Mouse (Mus musculus) heart, adult 2 months (tissue): ENCODE measurements around the gene Sohlh1. TPM values are rescaled to one million over a fixed set of nuclear protein-coding genes. Genes with fewer than 3 reads are reported as not detected.

Source experiments
- DNase-seq, 2 experiments: peaks; one replicate each; pipeline ENCODE4 v3.0.0; 2021
- H3K27ac ChIP-seq: fragments of 200-600 bp; 2 replicates; pipeline ENCODE4 v1.8.1; 2022
- H3K27me3 ChIP-seq: fragments of 200-500 bp; 2 replicates; pipeline ENCODE4 v1.6.1; 2012; ENCODE audit warnings: mild to moderate bottlenecking, low read length, inconsistent platforms, mixed read lengths; ENCODE audit not compliant: control insufficient read depth, insufficient read depth
- H3K36me3 ChIP-seq: fragments of 200-500 bp; 2 replicates; pipeline ENCODE4 v1.6.1; 2012; ENCODE audit warnings: low read length, inconsistent platforms; ENCODE audit not compliant: control insufficient read depth, insufficient read depth
- H3K4me1 ChIP-seq: fragments of 200-500 bp; 2 replicates; pipeline ENCODE4 v1.6.1; 2011; ENCODE audit warnings: low read length; ENCODE audit not compliant: control insufficient read depth, insufficient read depth
- H3K4me3 ChIP-seq: fragments of 200-600 bp; 2 replicates; pipeline ENCODE4 v1.8.1; 2022
- H3K79me2 ChIP-seq: fragments of 200-500 bp; replicated peaks from 2 replicates; pipeline ENCODE4 v1.6.1; 2012; ENCODE audit warnings: mild to moderate bottlenecking, inconsistent platforms, low read length, moderate library complexity, mixed read lengths; ENCODE audit not compliant: control insufficient read depth, insufficient read depth
- H3K9ac ChIP-seq: fragments of 200-500 bp; 2 replicates; pipeline ENCODE4 v1.6.1; 2012; ENCODE audit warnings: low read depth, mild to moderate bottlenecking, control low read depth, inconsistent platforms, low read length, mixed read lengths
- CTCF ChIP-seq: fragments of 200-600 bp; IDR thresholded peaks from 2 replicates; pipeline ENCODE4 v1.8.1; 2022; ENCODE audit warnings: antibody characterized with exemption, mild to moderate bottlenecking, moderate library complexity
- EP300 ChIP-seq: fragments of 200-500 bp; IDR thresholded peaks from 2 replicates; pipeline ENCODE4 v1.6.1; 2011; ENCODE audit warnings: low read depth, low read length, control low read depth; ENCODE audit not compliant: insufficient read depth
- POLR2A ChIP-seq: fragments of 200-500 bp; IDR thresholded peaks from 2 replicates; pipeline ENCODE4 v1.6.1; 2011; ENCODE audit warnings: mild to moderate bottlenecking, low read depth, low read length, control low read depth; ENCODE audit not compliant: insufficient read depth
- WGBS: fragments of 180-500 bp; shearing (Covaris S2); methylation state at CpG from one replicate; pipeline ENCODE4 v1.1.7; 2018; 5-methylcytosine and 5-hydroxymethylcytosine counted together
- intact Hi-C: fragments of 180-260 bp; cut with DNase I; formaldehyde crosslinking; loops from one replicate; pipeline ENCODE4 v1.15.1; 2025
- polyA plus RNA-seq: library from polyadenylated mRNA; depleted of rRNA; stranded (reverse); fragments of >200 nt; gene quantifications from 2 replicates; pipeline ENCODE4 v1.2.3, GENCODE M21; 2012
- total RNA-seq, 2 experiments: library from RNA; stranded (reverse); gene quantifications; 2 replicates each; pipeline ENCODE4 v1.2.3; 2021

Sohlh1 gene
- total and polyA plus RNA-seq, 3 experiments: not detected

- DNase-seq: peak; percentile 36 to 72
Observed at GRCm38 (mm10) chr2:25850330-25850729, 3.3 kb upstream of the Sohlh1 start.

GRCm38 (mm10) chr2:25846516-25846915 lies 532 bp downstream of the Sohlh1 start:
- no peak overlapping the region for H3K4me3 ChIP-seq
- no peak overlapping the region for H3K9ac ChIP-seq
- H3K27me3 ChIP-seq: no peaks in the 10 kb centered on the region
- DNase-seq: no peak
- H3K4me1 ChIP-seq: no peaks in the 10 kb centered on the region
- no peaks in the 10 kb centered on the region for H3K79me2 ChIP-seq
- no peaks in the 10 kb centered on the region for H3K36me3 ChIP-seq
- TF ChIP-seq POLR2A (no peak), EP300 (no peak), CTCF (no peak)
- no peak overlapping the region for H3K27ac ChIP-seq
- intact Hi-C loops: no loop called here
- 72% methylated on average over 8 of the region's 8 CpGs for WGBS

More at GRCm38 (mm10) chr2:25850330-25850729, 3.3 kb upstream of the Sohlh1 start:
- H3K79me2 ChIP-seq: no peaks in the 10 kb centered on the region
- intact Hi-C loops: no loop called here
- no peaks in the 10 kb centered on the region for H3K27me3 ChIP-seq
- H3K4me1 ChIP-seq: peaks cover 2% of the 10 kb centered on the region
- H3K4me3 ChIP-seq: no peak overlapping the region
- H3K27ac ChIP-seq: no peak overlapping the region
- TF ChIP-seq POLR2A (no peak), EP300 (no peak), CTCF (peak; percentile 83)
- no peak overlapping the region for H3K9ac ChIP-seq
- no peaks in the 10 kb centered on the region for H3K36me3 ChIP-seq
- WGBS: 9% methylated on average over 4 of the region's 4 CpGs

GRCm38 (mm10) chr2:25844097-25844496 lies 3.0 kb downstream of the Sohlh1 start:
- no peak for DNase-seq
- H3K27ac ChIP-seq: no peak overlapping the region
- intact Hi-C loops: no loop called here
- no peak for TF ChIP-seq EP300
- no peak for TF ChIP-seq CTCF
- TF ChIP-seq POLR2A: no peak
- no peaks in the 10 kb centered on the region for H3K4me1 ChIP-seq
- H3K36me3 ChIP-seq: no peaks in the 10 kb centered on the region
- no peak overlapping the region for H3K9ac ChIP-seq
- WGBS: 88% methylated on average over 3 of the region's 3 CpGs
- H3K79me2 ChIP-seq: no peaks in the 10 kb centered on the region
- H3K4me3 ChIP-seq: no peak overlapping the region
- H3K27me3 ChIP-seq: no peaks in the 10 kb centered on the region

- 62% methylated on average over 1 of the region's 1 CpGs for WGBS
Observed at GRCm38 (mm10) chr2:25842758-25843157, 4.3 kb downstream of the Sohlh1 start.

GRCm38 (mm10) chr2:25842161-25842560 lies 4.9 kb downstream of the Sohlh1 start:
- Histone ChIP-seq H3K4me3 (no peak overlapping the region), H3K36me3 (no peaks in the 10 kb centered on the region), H3K27me3 (no peaks in the 10 kb centered on the region), H3K9ac (no peak overlapping the region), H3K4me1 (no peaks in the 10 kb centered on the region), H3K79me2 (no peaks in the 10 kb centered on the region), H3K27ac (no peak overlapping the region)
- intact Hi-C loops: no loop called here
- no peak for DNase-seq
- TF ChIP-seq EP300 (no peak), POLR2A (no peak), CTCF (no peak)
- 51% methylated on average over 4 of the region's 4 CpGs for WGBS

More at GRCm38 (mm10) chr2:25842758-25843157, 4.3 kb downstream of the Sohlh1 start:
- no peaks in the 10 kb centered on the region for H3K36me3 ChIP-seq
- no peak overlapping the region for H3K9ac ChIP-seq
- no peak overlapping the region for H3K27ac ChIP-seq
- H3K79me2 ChIP-seq: no peaks in the 10 kb centered on the region
- H3K27me3 ChIP-seq: no peaks in the 10 kb centered on the region
- no peak for TF ChIP-seq CTCF
- no peak for TF ChIP-seq EP300
- TF ChIP-seq POLR2A: no peak
- intact Hi-C loops: no loop called here
- H3K4me1 ChIP-seq: no peaks in the 10 kb centered on the region
- H3K4me3 ChIP-seq: no peak overlapping the region
- no peak for DNase-seq

GRCm38 (mm10) chr2:25836291-25836690 lies 10.8 kb downstream of the Sohlh1 start:
- H3K79me2 ChIP-seq: no peaks in the 10 kb centered on the region
- H3K27ac ChIP-seq: no peak overlapping the region
- H3K4me3 ChIP-seq: no peak overlapping the region
- TF ChIP-seq EP300 (peak; percentile 34; the same call in 1 of the 2 replicates), POLR2A (no peak), CTCF (peak; percentile 94; the same call in 1 of the 2 replicates)
- no peaks in the 10 kb centered on the region for H3K27me3 ChIP-seq
- no peaks in the 10 kb centered on the region for H3K36me3 ChIP-seq
- peak; percentile 57 to 77 for DNase-seq
- H3K9ac ChIP-seq: no peak overlapping the region
- WGBS: 51% methylated on average over 5 of the region's 5 CpGs
- no peaks in the 10 kb centered on the region for H3K4me1 ChIP-seq
- intact Hi-C loops: loop anchor here (2.0 to 10.0 kb wide), 4 partner anchors 96 to 436 kb away; partner anchors contain the start of gene Ubac1
